Mouse (Mus musculus) myocyte (in vitro differentiated cells): Measurements from ENCODE around the gene Sept4.

ENCODE experiments used
- CEBPB ChIP-seq: IDR thresholded peaks from 2 replicates; pipeline ENCODE4 v1.6.1; 2011; ENCODE audit warnings: mild to moderate bottlenecking, moderate library complexity; ENCODE audit not compliant: poor library complexity, insufficient read depth, severe bottlenecking
- E2F4 ChIP-seq: IDR thresholded peaks from one replicate; pipeline ENCODE4 v1.6.1; 2011; ENCODE audit warnings: mild to moderate bottlenecking, control low read depth, moderate library complexity; ENCODE audit not compliant: insufficient read depth
- MYOD1 ChIP-seq, 3 experiments: IDR thresholded peaks; one replicate each; pipeline ENCODE4 v1.6.1; 2011; ENCODE audit warnings: control low read depth in 2 of 3, low read depth in 2 of 3, mild to moderate bottlenecking in 2 of 3, moderate library complexity in 1 of 3; ENCODE audit not compliant: insufficient read length in 2 of 3, control insufficient read depth in 1 of 3
- POLR2A ChIP-seq: IDR thresholded peaks from one replicate; pipeline ENCODE4 v1.6.1; 2011; ENCODE audit warnings: low read depth, mild to moderate bottlenecking, control low read depth, moderate library complexity; ENCODE audit not compliant: insufficient read length
- TCF12 ChIP-seq: IDR thresholded peaks from one replicate; pipeline ENCODE4 v1.6.1; 2011; ENCODE audit warnings: mild to moderate bottlenecking, control low read depth; ENCODE audit not compliant: poor library complexity, insufficient read depth, severe bottlenecking

- no peak for TF ChIP-seq POLR2A
- no peak for TF ChIP-seq CEBPB
- TF ChIP-seq TCF12: no peak
- no peak for TF ChIP-seq MYOD1 (IDR thresholded peaks at IDR 0.05; ENCODE audit: control insufficient read depth in 1 of 3, insufficient read length in 2 of 3, low read depth in 2 of 3)
- TF ChIP-seq E2F4: no peak
These were observed 28.4 kb downstream of the Sept4 start for GRCm38 (mm10) chr11:87597061-87597460.
